Comparison of ENCODE assay signal across 19 mouse cellular contexts in genomic region chr16:76281850-76282249, GRCm38 (mm10).
"Had no signal": no experiment of that assay in that cellular context is flagged by ENCODE, and none has a peak within 500 bp of the region (broad histone marks: within the 10 kb centered on the region; RNA-seq: fewer than 3 reads in every experiment).

No protein-coding gene starts in this region.

- H3K4me1 ChIP-seq: midbrain, embryonic 10.5 days; midbrain, embryonic 13.5 days; neural tube, embryonic 13.5 days; neural tube, embryonic 15.5 days had no signal

- H3K36me3 ChIP-seq: midbrain, embryonic 10.5 days; midbrain, embryonic 13.5 days; neural tube, embryonic 13.5 days; neural tube, embryonic 15.5 days had no signal

- H3K27me3 ChIP-seq: midbrain, embryonic 13.5 days; neural tube, embryonic 13.5 days; neural tube, embryonic 15.5 days had no signal

- H3K9me3 ChIP-seq: midbrain, embryonic 10.5 days; midbrain, embryonic 13.5 days; neural tube, embryonic 13.5 days; neural tube, embryonic 15.5 days had no signal

- H3K9ac ChIP-seq: liver, embryonic 14.5 days; lung, embryonic 14.5 days; midbrain, embryonic 13.5 days; neural tube, embryonic 13.5 days; neural tube, embryonic 15.5 days had no signal

- H3K4me2 ChIP-seq: lung, embryonic 14.5 days; midbrain, embryonic 13.5 days; neural tube, embryonic 13.5 days; neural tube, embryonic 15.5 days had no signal

- H3K27ac ChIP-seq: liver, embryonic 14.5 days; midbrain, embryonic 10.5 days; midbrain, embryonic 13.5 days; neural tube, embryonic 13.5 days; neural tube, embryonic 15.5 days had no signal

- DNase-seq: lung, adult 18-20 months; lung, embryonic 14.5 days; lung, postnatal 10 days; lung, postnatal 4 days; retina, postnatal 1 day; right cerebral cortex, adult 18-20 months; right cerebral cortex, postnatal 25 days; right cerebral cortex, postnatal 4 days; spleen, adult 18-20 months; thymus, adult 18-20 months; thymus, postnatal 14 days; thymus, postnatal 36 days had no signal

- H3K4me3 ChIP-seq: midbrain, embryonic 10.5 days; midbrain, embryonic 13.5 days; myocyte; neural tube, embryonic 13.5 days; neural tube, embryonic 15.5 days had no signal

- ATAC-seq: midbrain, embryonic 13.5 days; midbrain, embryonic 16.5 days had no signal
